Comparison of ENCODE assay signal across 18 mouse cellular contexts in the genomic region with DNA sequence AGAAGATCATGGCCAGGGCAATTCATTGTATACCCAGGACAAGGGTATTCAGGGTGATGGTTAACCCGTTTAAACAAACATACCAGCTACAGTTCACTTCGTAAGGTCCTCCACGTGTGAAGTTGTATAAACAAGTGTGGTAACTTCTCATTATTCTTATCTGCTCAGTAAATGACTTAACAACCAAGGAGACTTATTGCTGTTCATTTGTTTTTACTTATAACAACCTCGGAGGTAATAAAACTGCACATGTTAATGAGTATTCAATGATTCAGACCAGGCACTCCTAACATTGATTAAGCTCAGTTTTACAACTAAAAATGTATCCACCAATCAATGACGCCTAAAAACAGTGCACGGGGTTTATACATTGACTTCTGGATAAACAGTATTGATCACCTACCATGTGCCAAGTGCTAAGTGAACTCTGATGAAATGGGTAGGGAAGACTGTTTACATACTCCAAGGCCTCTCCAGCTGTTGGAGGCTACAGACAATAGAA. TPM values are rescaled to one million over a fixed set of nuclear protein-coding genes. Genes with fewer than 3 reads are reported as not detected.
DNase-seq lines count a peak whose midpoint lies in the region; ATAC-seq and TF ChIP-seq lines count a peak whose summit lies in the region.
"Had no signal": no experiment of that assay in that cellular context is flagged by ENCODE, and none has a peak within 500 bp of the region (broad histone marks: within the 10 kb centered on the region; RNA-seq: fewer than 3 reads in every experiment).

No protein-coding gene starts in this region.

- H3K36me3 ChIP-seq in liver, embryonic 15.5 days (replicated peaks): no peaks in the 10 kb centered on the region
- H3K36me3 ChIP-seq in liver, embryonic 11.5 days (ENCODE audit: control insufficient read depth, insufficient read depth, low read length): no peaks in the 10 kb centered on the region
- no peaks in the 10 kb centered on the region for H3K36me3 ChIP-seq in testis, adult 2 months (ENCODE audit: control insufficient read depth, insufficient read depth, low read length)
- no peaks in the 10 kb centered on the region for H3K36me3 ChIP-seq in intestine, embryonic 16.5 days (ENCODE audit: control insufficient read depth, insufficient read depth, low read length)
- H3K36me3 ChIP-seq: embryonic facial prominence, embryonic 12.5 days; forebrain, embryonic 15.5 days; heart, embryonic 12.5 days; hindbrain, embryonic 10.5 days had no signal

- peak overlapping the region; percentile 9; the same call in 1 of the 2 replicates for H3K4me2 ChIP-seq in liver, embryonic 15.5 days
- no peak overlapping the region for H3K4me2 ChIP-seq in liver, embryonic 11.5 days
- H3K4me2 ChIP-seq in intestine, embryonic 16.5 days (ENCODE audit: low read depth, low read length): no peak overlapping the region
- H3K4me2 ChIP-seq: embryonic facial prominence, embryonic 12.5 days; forebrain, embryonic 15.5 days; heart, embryonic 12.5 days; hindbrain, embryonic 14.5 days had no signal

- peak; percentile 57 for ATAC-seq in liver, embryonic 15.5 days (ENCODE audit: insufficient read depth)
- ATAC-seq in liver, embryonic 11.5 days (replicated peaks; ENCODE audit: low FRiP score): no peak
- peak; percentile 81 for ATAC-seq in intestine, embryonic 16.5 days
- ATAC-seq: forebrain, embryonic 15.5 days had no signal

- H3K27ac ChIP-seq in liver, embryonic 15.5 days (replicated peaks): no peak overlapping the region
- no peak overlapping the region for H3K27ac ChIP-seq in liver, embryonic 11.5 days (ENCODE audit: low read depth, low read length)
- H3K27ac ChIP-seq in testis, adult 2 months (ENCODE audit: control insufficient read depth, insufficient read depth, low read depth, low read length): no peak overlapping the region
- H3K27ac ChIP-seq in intestine, embryonic 16.5 days (ENCODE audit: low read length): no peak overlapping the region
- H3K27ac ChIP-seq: embryonic facial prominence, embryonic 12.5 days; forebrain, embryonic 15.5 days; hindbrain, embryonic 10.5 days; hindbrain, embryonic 14.5 days had no signal

- no peak for TF ChIP-seq CTCF in testis, adult 2 months (IDR thresholded peaks at IDR 0.05; ENCODE audit: control insufficient read depth, insufficient read depth, insufficient replicate concordance, low read depth, low read length)

- no peak overlapping the region for H3K4me3 ChIP-seq in liver, embryonic 15.5 days (replicated peaks)
- H3K4me3 ChIP-seq in liver, embryonic 11.5 days (ENCODE audit: low read depth, low read length): no peak overlapping the region
- H3K4me3 ChIP-seq in testis, adult 2 months (ENCODE audit: control insufficient read depth, low read depth, low read length): peak overlapping the region; percentile 8; the same call in 1 of the 2 replicates
- H3K4me3 ChIP-seq in intestine, embryonic 16.5 days (ENCODE audit: low read length): no peak overlapping the region
- H3K4me3 ChIP-seq: embryonic facial prominence, embryonic 12.5 days; forebrain, embryonic 15.5 days; heart, embryonic 12.5 days; hindbrain, embryonic 10.5 days had no signal

- no peaks in the 10 kb centered on the region for H3K9me3 ChIP-seq in liver, embryonic 15.5 days (replicated peaks)
- no peaks in the 10 kb centered on the region for H3K9me3 ChIP-seq in liver, embryonic 11.5 days (ENCODE audit: control insufficient read depth, low read length)
- no peaks in the 10 kb centered on the region for H3K9me3 ChIP-seq in intestine, embryonic 16.5 days (ENCODE audit: control insufficient read depth, low read length)
- H3K9me3 ChIP-seq: embryonic facial prominence, embryonic 12.5 days; forebrain, embryonic 15.5 days; heart, embryonic 12.5 days; hindbrain, embryonic 10.5 days had no signal

- H3K27me3 ChIP-seq in liver, embryonic 15.5 days: no peaks in the 10 kb centered on the region
- H3K27me3 ChIP-seq in liver, embryonic 11.5 days (replicated peaks; ENCODE audit: control insufficient read depth, insufficient read depth, low read length): no peaks in the 10 kb centered on the region
- H3K27me3 ChIP-seq in testis, adult 2 months (ENCODE audit: control insufficient read depth, insufficient read depth, low read length): no peaks in the 10 kb centered on the region
- H3K27me3 ChIP-seq in intestine, embryonic 16.5 days (replicated peaks; ENCODE audit: control insufficient read depth, insufficient read depth, low read length): no peaks in the 10 kb centered on the region
- H3K27me3 ChIP-seq: embryonic facial prominence, embryonic 12.5 days; forebrain, embryonic 15.5 days; heart, embryonic 12.5 days had no signal

- 49% methylated on average over 6 of the region's 6 CpGs for WGBS in liver, embryonic 15.5 days (ENCODE audit: insufficient replicate concordance)
- 60% methylated on average over 6 of the region's 6 CpGs for WGBS in liver, embryonic 11.5 days
- 28% methylated on average over 6 of the region's 6 CpGs for WGBS in intestine, embryonic 16.5 days

- DNase-seq in liver, embryonic 11.5 days (ENCODE audit: low spot score): no peak
- DNase-seq in testis, postnatal 14 days (ENCODE audit: low spot score): no peak
- no peak for DNase-seq in frontal cortex, postnatal 10 days (ENCODE audit: low spot score in 2 of 2)
- DNase-seq in thymus, adult 18-20 months: no peak
- DNase-seq: adrenal gland, postnatal 10 days; cerebellum, adult 11-12 months; cerebellum, adult 9-10 months; cerebellum, postnatal 25 days; gastrocnemius, postnatal 10 days had no signal

- H3K4me1 ChIP-seq in liver, embryonic 15.5 days (replicated peaks): peaks cover 7% of the 10 kb centered on the region; the same call in 1 of the 2 replicates
- peaks cover 3% of the 10 kb centered on the region; the same call in 1 of the 2 replicates for H3K4me1 ChIP-seq in liver, embryonic 11.5 days (replicated peaks; ENCODE audit: control insufficient read depth, insufficient read depth, low read length)
- H3K4me1 ChIP-seq in testis, adult 2 months (ENCODE audit: control insufficient read depth, insufficient read depth, low read length): peaks cover 5% of the 10 kb centered on the region; the same call in 1 of the 2 replicates
- peaks cover 2% of the 10 kb centered on the region; the same call in 1 of the 2 replicates for H3K4me1 ChIP-seq in intestine, embryonic 16.5 days (ENCODE audit: control insufficient read depth, insufficient read depth, low read length)
- H3K4me1 ChIP-seq: forebrain, embryonic 15.5 days; hindbrain, embryonic 10.5 days had no signal

- no peak for TF ChIP-seq POLR2A in testis, adult 2 months (IDR thresholded peaks at IDR 0.05; ENCODE audit: control insufficient read depth, low read depth, low read length)

- no peak overlapping the region for H3K9ac ChIP-seq in liver, embryonic 15.5 days
- no peak overlapping the region for H3K9ac ChIP-seq in liver, embryonic 11.5 days (ENCODE audit: low read depth, low read length)
- H3K9ac ChIP-seq in intestine, embryonic 16.5 days (ENCODE audit: low read depth, low read length): no peak overlapping the region
- H3K9ac ChIP-seq: embryonic facial prominence, embryonic 12.5 days; forebrain, embryonic 15.5 days; heart, embryonic 12.5 days; hindbrain, embryonic 14.5 days had no signal

RNA-seq across cellular contexts. Expression of a gene that starts 17.3 kb away (rescaled TPM):
- polyA plus RNA-seq in liver, embryonic 15.5 days (2015; fragmentation: Nextera tagmentation; extraction: Ambion mirVana): 13.9 and 15.0 TPM in 2 replicates
- 46.5 and 54.6 TPM in 2 replicates for polyA plus RNA-seq in liver, embryonic 11.5 days (2014; fragmentation: Nextera tagmentation; extraction: Ambion mirVana)
- polyA plus RNA-seq in testis, adult 2 months (2012; rRNA removed): 4.7 and 5.6 TPM in 2 replicates
- 37.5 and 43.5 TPM in 2 replicates for polyA plus RNA-seq in intestine, embryonic 16.5 days (2015; fragmentation: Nextera tagmentation; extraction: Ambion mirVana)

RNA-seq across cellular contexts. Expression of a gene that starts 53.6 kb away (rescaled TPM):
- 2.9 and 3.7 TPM in 2 replicates for polyA plus RNA-seq in liver, embryonic 15.5 days (2015; fragmentation: Nextera tagmentation; extraction: Ambion mirVana)
- polyA plus RNA-seq in liver, embryonic 11.5 days (2014; fragmentation: Nextera tagmentation; extraction: Ambion mirVana): 6.6 and 9.7 TPM in 2 replicates
- 0.70 TPM in 1 of 2 replicates, not detected in the other for polyA plus RNA-seq in testis, adult 2 months (2012; rRNA removed)
- 8.1 and 11.4 TPM in 2 replicates for polyA plus RNA-seq in intestine, embryonic 16.5 days (2015; fragmentation: Nextera tagmentation; extraction: Ambion mirVana)
- polyA plus RNA-seq: cortical plate, adult 2 months had no signal
